Mouse (Mus musculus) right cerebral cortex, postnatal 10 days (tissue): ENCODE measurements around the gene Slc16a5.

Source experiments
- DNase-seq, 2 experiments: peaks; one replicate each; pipeline ENCODE4 v3.0.0; 2021; ENCODE audit warnings: low spot score in 2 of 2

Gene Slc16a5

GRCm38 (mm10) chr11:115514238-115514663 is 52.0 kb downstream of the Slc16a5 start, which contains the start of gene Jpt1:
Jpt1 (minus strand) TSS chr11:115514387.
- peak; percentile 96 to 97 for DNase-seq

- no peak for DNase-seq
Measured at GRCm38 (mm10) chr11:115515021-115515420, 52.7 kb downstream of the Slc16a5 start.

DNA sequence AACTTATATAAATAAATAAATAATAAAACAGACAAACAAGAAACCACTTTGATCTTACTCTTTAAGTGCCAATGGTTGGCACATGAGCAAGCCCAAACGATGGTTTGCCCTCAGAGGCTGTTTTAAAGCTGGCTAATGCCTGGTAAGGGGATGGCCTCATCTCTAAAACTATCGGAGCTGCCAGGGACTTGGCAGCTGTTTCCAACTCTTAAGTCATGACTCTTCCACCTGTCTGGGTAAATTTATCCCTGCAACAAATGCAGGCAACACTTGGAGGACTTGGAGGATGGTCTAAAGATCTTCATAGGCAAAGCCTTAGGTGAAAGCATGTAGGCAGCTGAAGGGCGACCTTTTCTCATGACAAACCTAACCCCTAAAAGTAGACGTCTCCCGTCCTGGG is 54.7 kb downstream of the Slc16a5 start:
- no peak for DNase-seq

DNA sequence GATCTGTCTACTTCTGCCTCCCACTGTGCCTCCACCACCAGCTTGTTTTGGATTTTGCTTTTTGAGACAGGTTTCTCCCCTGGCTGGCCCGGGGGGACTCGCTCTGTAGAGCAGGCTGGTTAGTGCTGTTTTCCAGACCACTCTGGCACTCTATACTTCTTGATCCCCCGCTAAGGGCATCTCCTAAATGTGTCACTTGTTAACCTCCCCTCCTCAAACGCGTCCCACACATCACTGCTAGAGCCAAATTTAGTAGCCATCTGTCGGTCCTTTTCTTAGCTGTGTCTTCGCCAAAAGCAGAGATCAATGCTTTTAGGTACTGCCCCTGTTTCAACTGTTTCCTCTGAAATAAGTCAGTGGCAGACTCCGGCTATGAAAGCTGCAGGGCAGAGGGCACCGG is 56.4 kb downstream of the Slc16a5 start:
- DNase-seq, result no peak

DNA sequence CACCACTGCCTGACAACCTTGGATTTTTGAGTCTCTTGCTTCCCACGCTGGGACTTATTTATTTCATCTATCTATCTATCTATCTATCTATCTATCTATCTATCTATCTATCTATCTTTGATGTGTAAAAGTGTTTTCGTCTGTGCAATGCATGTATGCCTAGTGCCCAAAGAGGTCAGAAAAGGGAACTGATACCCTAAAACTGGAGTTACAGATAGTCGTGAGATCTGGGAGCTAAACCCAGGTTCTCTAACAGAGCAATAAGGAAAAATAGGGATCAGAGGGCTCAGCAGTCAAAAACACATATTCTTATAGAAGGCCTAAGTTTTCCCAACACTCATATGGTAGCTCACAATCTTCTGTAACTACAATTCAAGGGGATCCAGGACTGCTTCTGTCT is 57.3 kb downstream of the Slc16a5 start:
- no peak for DNase-seq

DNA sequence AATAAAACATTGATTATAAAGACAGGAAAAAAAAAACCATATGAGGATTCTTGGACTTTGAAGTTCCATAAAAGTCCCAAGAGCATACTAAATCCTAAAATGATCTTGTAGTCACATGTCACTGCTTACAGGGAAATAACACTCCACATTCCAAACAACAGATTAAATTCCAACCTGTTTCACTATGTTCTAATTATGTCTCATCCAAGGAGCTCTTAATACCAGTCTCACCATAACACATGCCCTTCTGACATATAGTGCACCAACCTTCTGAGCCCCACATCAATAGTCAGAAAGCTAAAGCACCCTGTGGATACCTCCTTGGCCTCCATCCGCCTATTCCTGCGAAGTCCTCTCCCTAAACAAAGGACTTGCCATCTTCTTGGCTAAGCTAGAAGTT is 57.9 kb downstream of the Slc16a5 start:
- DNase-seq, result no peak

DNA sequence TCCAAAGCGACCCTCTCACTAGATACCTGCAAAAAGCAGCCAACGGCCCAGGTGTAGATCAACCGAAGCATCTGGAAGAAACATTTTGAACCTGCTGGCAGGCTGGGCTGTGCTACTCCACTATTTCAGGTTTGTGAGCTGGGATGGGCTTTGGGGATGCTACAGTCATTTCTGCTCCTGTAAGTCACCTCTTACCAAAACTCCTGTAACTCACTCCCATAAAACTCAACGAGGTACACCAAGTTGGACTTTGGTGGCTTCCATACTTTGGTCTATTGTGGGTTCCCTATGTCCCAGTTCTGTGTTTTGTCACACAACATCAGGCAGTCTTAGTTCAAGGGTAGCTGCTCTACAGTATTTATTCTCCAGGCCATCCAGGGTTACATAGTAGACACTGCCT is 58.8 kb downstream of the Slc16a5 start:
- no peak for DNase-seq

DNA sequence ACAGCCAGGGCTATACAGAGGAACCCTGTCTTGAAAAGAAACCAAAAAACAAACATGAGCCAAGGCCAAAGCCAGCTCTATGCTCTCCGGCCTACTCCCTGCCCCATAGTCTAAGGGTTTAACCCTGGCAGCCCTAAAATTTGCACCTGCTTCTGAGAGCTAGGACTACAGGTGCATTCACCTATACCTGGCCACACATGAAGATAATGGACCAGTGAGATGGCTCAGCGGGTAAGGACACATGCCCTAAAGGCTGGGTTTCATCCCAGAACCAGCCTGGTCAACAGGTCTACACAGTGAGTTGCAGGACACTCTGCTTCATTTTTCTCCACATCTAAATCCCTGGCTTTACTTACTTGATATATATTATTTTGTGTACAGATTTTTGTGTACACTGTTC is 60.0 kb downstream of the Slc16a5 start:
- DNase-seq, result no peak

DNA sequence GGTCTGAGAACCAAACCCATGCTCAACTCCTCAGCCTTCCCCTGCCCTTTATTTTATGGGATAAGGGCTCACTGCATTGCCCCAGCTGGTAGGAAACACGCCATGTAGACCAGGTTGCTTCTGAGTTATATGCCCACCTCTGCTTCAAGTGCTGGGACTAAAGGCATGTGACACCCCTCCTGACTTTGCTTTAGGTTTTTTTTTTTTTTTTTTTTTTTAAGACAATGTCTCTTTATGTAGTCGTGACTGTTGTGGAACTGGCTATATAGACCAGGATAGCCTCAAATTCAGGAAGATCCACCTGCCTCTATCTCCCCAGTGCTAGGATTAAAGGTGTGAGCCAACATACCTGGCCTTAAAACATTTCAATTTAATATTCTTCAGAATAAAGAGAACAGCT is 60.4 kb downstream of the Slc16a5 start:
- DNase-seq, result no peak
